Mouse (Mus musculus): ENCODE data around the gene Gm20388. TPM values are rescaled to one million over a fixed set of nuclear protein-coding genes. Genes with fewer than 3 reads are reported as not detected.

The Gm20388 gene
- total and polyA plus RNA-seq, 3 experiments = 0.02 to 0.05 TPM; not detected in 1

DNA sequence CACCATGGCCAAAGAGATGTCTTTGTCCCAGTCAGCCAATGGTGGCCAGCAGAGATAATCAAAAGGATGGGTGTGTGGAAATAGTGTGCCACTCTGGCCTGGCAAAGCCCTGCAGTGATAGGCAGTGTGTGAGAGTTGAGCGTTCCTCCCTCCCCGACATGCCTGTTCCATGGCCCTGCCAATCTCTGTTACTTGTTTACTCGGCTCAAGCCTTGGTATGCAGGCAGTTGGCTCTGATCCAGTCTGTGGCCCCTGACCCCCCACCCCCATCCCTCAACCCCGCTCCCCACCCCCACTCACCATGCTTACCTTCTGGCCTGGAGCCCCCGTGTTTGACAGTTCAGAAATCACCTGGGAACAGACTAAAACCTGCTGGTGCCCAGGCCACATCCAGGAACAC lies 507.5 kb downstream of the Gm20388 start:
- H3K27me3 ChIP-seq (ENCODE audit: insufficient read depth, low read length) = peaks cover 92% of the 10 kb centered on the region
- no peak for TF ChIP-seq TAL1 (conservative IDR thresholded peaks at IDR 0.05; ENCODE audit: low read depth, low read length)
- TF ChIP-seq CTCF (IDR thresholded peaks at IDR 0.05; ENCODE audit: low read depth, low read length) = no peak
- no peak for TF ChIP-seq GATA1 (IDR thresholded peaks at IDR 0.05; ENCODE audit: borderline replicate concordance, low read length)
- no peak for TF ChIP-seq GATA2 (IDR thresholded peaks at IDR 0.05; ENCODE audit: borderline replicate concordance, low read depth, low read length)
- TF ChIP-seq POLR2AphosphoS5 (IDR thresholded peaks at IDR 0.05; ENCODE audit: insufficient replicate concordance, low read depth, low read length) = no peak
- H3K4me1 ChIP-seq (ENCODE audit: insufficient read depth, low read depth, low read length) = no peaks in the 10 kb centered on the region
- no peaks in the 10 kb centered on the region for H3K36me3 ChIP-seq (replicated peaks)
- H3K9me3 ChIP-seq (replicated peaks) = no peaks in the 10 kb centered on the region
- ATAC-seq (ENCODE audit: extremely low read depth, insufficient number of reproducible peaks, low FRiP score, poor library complexity, severe bottlenecking) (no peak), DNase-seq (ENCODE audit: low spot score) (no peak)
- H3K4me3 ChIP-seq (ENCODE audit: low read depth, low read length) = no peak overlapping the region

DNA sequence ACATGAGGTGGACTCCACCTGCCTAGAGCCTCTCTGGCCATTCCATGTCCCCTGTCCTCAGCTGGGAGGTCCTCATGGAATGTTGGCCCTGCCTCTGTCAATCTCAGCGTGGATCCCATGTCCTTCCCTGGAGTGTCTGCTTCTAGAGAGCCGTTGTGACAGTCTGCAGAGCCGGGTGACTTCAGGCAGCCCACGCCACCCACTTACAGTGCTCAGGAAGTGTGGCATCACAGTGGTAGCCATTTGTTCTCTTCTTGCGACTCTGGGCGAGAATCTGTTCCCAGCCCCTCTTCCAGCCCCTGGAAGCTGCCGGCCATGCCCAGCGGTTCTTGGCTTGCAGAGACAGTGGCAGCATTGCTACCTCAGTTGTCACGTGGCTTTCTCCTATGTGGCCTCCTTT lies 509.0 kb downstream of the Gm20388 start:
- no peak for TF ChIP-seq GATA1 (IDR thresholded peaks at IDR 0.05; ENCODE audit: borderline replicate concordance, low read length)
- TF ChIP-seq TAL1 (conservative IDR thresholded peaks at IDR 0.05; ENCODE audit: low read depth, low read length) = no peak
- no peak for TF ChIP-seq CTCF (IDR thresholded peaks at IDR 0.05; ENCODE audit: low read depth, low read length)
- no peak for TF ChIP-seq POLR2AphosphoS5 (IDR thresholded peaks at IDR 0.05; ENCODE audit: insufficient replicate concordance, low read depth, low read length)
- TF ChIP-seq GATA2 (IDR thresholded peaks at IDR 0.05; ENCODE audit: borderline replicate concordance, low read depth, low read length) = no peak
- H3K4me1 ChIP-seq (ENCODE audit: insufficient read depth, low read depth, low read length) = no peaks in the 10 kb centered on the region

GRCm38 (mm10) chr8:120420226-120420625 lies 509.6 kb downstream of the Gm20388 start:
- H3K4me3 ChIP-seq (ENCODE audit: low read depth, low read length) = no peak overlapping the region
- H3K4me1 ChIP-seq (ENCODE audit: insufficient read depth, low read depth, low read length) = no peaks in the 10 kb centered on the region
- no peaks in the 10 kb centered on the region for H3K36me3 ChIP-seq (replicated peaks)
- H3K27me3 ChIP-seq (ENCODE audit: insufficient read depth, low read length) = peaks cover 96% of the 10 kb centered on the region
- H3K9me3 ChIP-seq (replicated peaks) = no peaks in the 10 kb centered on the region
- DNase-seq (ENCODE audit: low spot score) (no peak), ATAC-seq (ENCODE audit: extremely low read depth, insufficient number of reproducible peaks, low FRiP score, poor library complexity, severe bottlenecking) (no peak)
- TF ChIP-seq POLR2AphosphoS5 (IDR thresholded peaks at IDR 0.05; ENCODE audit: insufficient replicate concordance, low read depth, low read length) (no peak), TAL1 (conservative IDR thresholded peaks at IDR 0.05; ENCODE audit: low read depth, low read length) (no peak), CTCF (IDR thresholded peaks at IDR 0.05; ENCODE audit: low read depth, low read length) (no peak), GATA1 (IDR thresholded peaks at IDR 0.05; ENCODE audit: borderline replicate concordance, low read length) (no peak), GATA2 (IDR thresholded peaks at IDR 0.05; ENCODE audit: borderline replicate concordance, low read depth, low read length) (no peak)

More for the DNA sequence above, 509.0 kb downstream of the Gm20388 start:
- H3K36me3 ChIP-seq (replicated peaks) = no peaks in the 10 kb centered on the region
- peaks cover 92% of the 10 kb centered on the region for H3K27me3 ChIP-seq (ENCODE audit: insufficient read depth, low read length)
- no peak for ATAC-seq (ENCODE audit: extremely low read depth, insufficient number of reproducible peaks, low FRiP score, poor library complexity, severe bottlenecking)
- no peaks in the 10 kb centered on the region for H3K9me3 ChIP-seq (replicated peaks)
- H3K4me3 ChIP-seq (ENCODE audit: low read depth, low read length) = no peak overlapping the region
- DNase-seq (ENCODE audit: low spot score) = no peak

DNA sequence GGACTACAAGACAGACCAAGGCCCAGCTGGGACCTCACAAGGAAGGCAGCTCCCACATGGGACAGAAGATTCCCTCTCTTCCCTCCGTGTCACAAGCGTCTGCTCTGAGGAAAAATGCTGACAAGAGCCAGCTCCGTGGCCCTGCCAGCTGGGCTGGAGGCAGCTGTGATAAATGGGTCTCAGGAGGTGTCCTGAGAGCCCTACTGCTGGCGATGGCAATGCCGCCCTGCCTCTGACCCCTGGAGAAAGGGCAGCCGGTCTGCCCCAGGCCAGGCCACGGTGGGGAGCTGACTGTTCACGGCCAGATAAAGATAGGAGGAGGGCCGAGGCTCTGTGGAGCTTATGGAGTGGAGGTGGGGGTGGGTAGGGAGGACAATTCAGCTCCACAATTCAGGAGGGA lies 511.0 kb downstream of the Gm20388 start:
- TF ChIP-seq POLR2AphosphoS5 (IDR thresholded peaks at IDR 0.05; ENCODE audit: insufficient replicate concordance, low read depth, low read length) (no peak), GATA2 (IDR thresholded peaks at IDR 0.05; ENCODE audit: borderline replicate concordance, low read depth, low read length) (no peak), GATA1 (IDR thresholded peaks at IDR 0.05; ENCODE audit: borderline replicate concordance, low read length) (no peak), TAL1 (conservative IDR thresholded peaks at IDR 0.05; ENCODE audit: low read depth, low read length) (no peak), CTCF (IDR thresholded peaks at IDR 0.05; ENCODE audit: low read depth, low read length) (no peak)
- no peak for ATAC-seq (ENCODE audit: extremely low read depth, insufficient number of reproducible peaks, low FRiP score, poor library complexity, severe bottlenecking)
- H3K4me1 ChIP-seq (ENCODE audit: insufficient read depth, low read depth, low read length) = peaks cover 4% of the 10 kb centered on the region; the same call in 1 of the 2 replicates

DNA sequence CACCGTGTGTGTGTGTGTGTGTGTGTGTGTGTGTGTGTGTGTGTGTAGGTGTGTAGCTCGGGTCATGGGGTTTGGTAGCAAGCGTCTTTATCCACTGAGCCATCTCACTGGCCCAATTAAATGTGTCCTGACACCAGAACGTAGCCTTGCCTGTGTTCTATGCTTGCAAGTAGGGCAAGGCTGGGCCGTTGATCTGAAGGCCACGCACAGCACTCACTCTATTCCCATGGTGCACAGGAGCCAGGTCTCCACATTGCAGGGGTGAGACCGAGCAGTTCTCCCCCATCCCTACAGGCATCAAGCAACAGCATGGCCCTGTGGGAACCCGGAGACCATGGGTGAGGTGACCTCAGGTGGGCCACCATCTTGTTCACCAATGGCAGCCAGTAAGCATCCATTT lies 511.6 kb downstream of the Gm20388 start:
- no peaks in the 10 kb centered on the region for H3K9me3 ChIP-seq (replicated peaks)
- no peak for TF ChIP-seq POLR2AphosphoS5 (IDR thresholded peaks at IDR 0.05; ENCODE audit: insufficient replicate concordance, low read depth, low read length)
- no peak for TF ChIP-seq GATA2 (IDR thresholded peaks at IDR 0.05; ENCODE audit: borderline replicate concordance, low read depth, low read length)
- TF ChIP-seq TAL1 (conservative IDR thresholded peaks at IDR 0.05; ENCODE audit: low read depth, low read length) = no peak
- TF ChIP-seq GATA1 (IDR thresholded peaks at IDR 0.05; ENCODE audit: borderline replicate concordance, low read length) = no peak
- TF ChIP-seq CTCF (IDR thresholded peaks at IDR 0.05; ENCODE audit: low read depth, low read length) = no peak
- H3K36me3 ChIP-seq (replicated peaks) = no peaks in the 10 kb centered on the region
- no peak overlapping the region for H3K4me3 ChIP-seq (ENCODE audit: low read depth, low read length)
- peaks cover 97% of the 10 kb centered on the region for H3K27me3 ChIP-seq (ENCODE audit: insufficient read depth, low read length)
- H3K4me1 ChIP-seq (ENCODE audit: insufficient read depth, low read depth, low read length) = peaks cover 4% of the 10 kb centered on the region; the same call in 1 of the 2 replicates
- no peak for DNase-seq (ENCODE audit: low spot score)
- ATAC-seq (ENCODE audit: extremely low read depth, insufficient number of reproducible peaks, low FRiP score, poor library complexity, severe bottlenecking) = no peak

More for the DNA sequence above, 511.0 kb downstream of the Gm20388 start:
- H3K9me3 ChIP-seq (replicated peaks) = no peaks in the 10 kb centered on the region
- H3K27me3 ChIP-seq (ENCODE audit: insufficient read depth, low read length) = peaks cover 97% of the 10 kb centered on the region
- no peak for DNase-seq (ENCODE audit: low spot score)
- H3K4me3 ChIP-seq (ENCODE audit: low read depth, low read length) = no peak overlapping the region
- no peaks in the 10 kb centered on the region for H3K36me3 ChIP-seq (replicated peaks)

DNA sequence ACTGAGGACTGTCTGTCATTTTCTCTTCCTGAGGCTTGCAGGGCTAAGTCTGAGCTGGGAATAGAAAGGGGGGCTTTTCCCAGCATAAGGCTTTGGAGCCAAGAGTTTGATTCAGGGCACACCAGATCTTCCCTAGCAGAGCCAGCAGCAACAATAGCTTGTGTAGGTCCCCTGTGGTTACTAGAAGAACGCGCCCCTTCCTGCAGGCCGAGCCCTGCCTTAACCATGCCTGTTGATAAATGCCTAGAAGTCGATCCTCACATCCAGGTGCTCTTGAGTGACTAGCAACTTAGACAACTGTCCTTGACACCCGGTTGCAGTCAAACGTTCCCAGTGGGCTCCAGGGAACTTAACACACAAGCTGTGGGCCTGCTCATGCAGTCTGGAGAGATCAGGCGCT lies 512.9 kb downstream of the Gm20388 start:
- no peak for ATAC-seq (ENCODE audit: extremely low read depth, insufficient number of reproducible peaks, low FRiP score, poor library complexity, severe bottlenecking)
- Histone ChIP-seq H3K36me3 (replicated peaks) (no peaks in the 10 kb centered on the region), H3K4me1 (ENCODE audit: insufficient read depth, low read depth, low read length) (peaks cover 4% of the 10 kb centered on the region; the same call in 1 of the 2 replicates), H3K9me3 (replicated peaks) (no peaks in the 10 kb centered on the region), H3K4me3 (ENCODE audit: low read depth, low read length) (no peak overlapping the region), H3K27me3 (ENCODE audit: insufficient read depth, low read length) (peaks cover 98% of the 10 kb centered on the region)
- TF ChIP-seq CTCF (IDR thresholded peaks at IDR 0.05; ENCODE audit: low read depth, low read length) = no peak
- no peak for TF ChIP-seq GATA2 (IDR thresholded peaks at IDR 0.05; ENCODE audit: borderline replicate concordance, low read depth, low read length)
- TF ChIP-seq POLR2AphosphoS5 (IDR thresholded peaks at IDR 0.05; ENCODE audit: insufficient replicate concordance, low read depth, low read length) = no peak
- no peak for TF ChIP-seq GATA1 (IDR thresholded peaks at IDR 0.05; ENCODE audit: borderline replicate concordance, low read length)
- no peak for TF ChIP-seq TAL1 (conservative IDR thresholded peaks at IDR 0.05; ENCODE audit: low read depth, low read length)
- no peak for DNase-seq (ENCODE audit: low spot score)

Data from G1E (cell line).